Mouse (Mus musculus): Measurements from ENCODE around the gene Kcnq1.

GRCm38 (mm10) chr7:143475876-143476275, 369.7 kb downstream of the Kcnq1 start:
- no peak for TF ChIP-seq GATA1 (IDR thresholded peaks at IDR 0.05; ENCODE audit: borderline replicate concordance, low read length)
- TF ChIP-seq FLI1 (IDR thresholded peaks at IDR 0.05; ENCODE audit: low read length), result no peak
